Mouse (Mus musculus): ENCODE data around the gene Snn.

DNA sequence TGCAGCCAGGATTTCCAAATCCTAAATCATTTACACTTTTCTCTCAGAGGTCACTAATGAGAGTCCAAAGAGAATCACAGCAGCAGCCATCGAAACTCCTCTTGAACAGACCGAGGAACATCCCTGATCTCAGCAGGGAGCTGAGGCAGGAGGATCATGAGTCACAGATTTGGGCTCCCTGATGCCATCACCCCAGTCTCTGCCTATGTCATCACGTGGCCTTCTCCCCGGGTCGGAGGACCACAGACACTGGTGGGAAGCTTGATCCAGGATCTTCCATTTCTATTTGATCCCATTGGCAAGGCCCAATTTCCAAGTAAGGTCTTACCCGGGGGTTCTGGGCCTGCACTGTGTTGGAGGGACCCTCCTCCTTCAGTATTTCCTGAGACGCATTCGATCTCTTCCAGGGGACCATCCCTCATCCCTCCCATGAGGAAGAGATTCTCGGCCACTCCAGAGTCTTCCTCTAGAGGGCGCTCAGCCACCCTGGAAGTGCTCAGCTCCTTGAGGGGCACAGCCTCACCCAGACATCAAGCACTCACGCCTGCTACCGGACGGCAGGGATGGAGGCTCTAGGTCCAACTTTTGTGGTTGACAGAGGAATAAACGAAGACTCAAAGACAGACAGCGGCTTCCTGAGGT is 24.8 kb upstream of the Snn start:
- TF ChIP-seq RAD21 (IDR thresholded peaks at IDR 0.05; ENCODE audit: low read depth, low read length) (peak; percentile 85), CTCF (IDR thresholded peaks at IDR 0.05 in 2 of 3, conservative IDR thresholded peaks at IDR 0.05 in 1 of 3; ENCODE audit: control insufficient read depth in 1 of 3, insufficient read depth in 1 of 3, low read depth in 2 of 3, low read length in 3 of 3, poor library complexity in 1 of 3, severe bottlenecking in 1 of 3) (peak; percentile 87 to 96 (median 93)), ZC3H11A (IDR thresholded peaks at IDR 0.05; ENCODE audit: low read depth, low read length) (peak; percentile 85), POLR2A (IDR thresholded peaks at IDR 0.05; ENCODE audit: control insufficient read depth in 1 of 2, insufficient read depth in 1 of 2, low read depth in 1 of 2, low read length in 2 of 2, poor library complexity in 1 of 2) (no peak), USF1 (IDR thresholded peaks at IDR 0.05; ENCODE audit: low read depth, low read length) (peak; percentile 78), ZNF384 (IDR thresholded peaks at IDR 0.05; ENCODE audit: low read depth, low read length) (no peak), E2F4 (IDR thresholded peaks at IDR 0.05; ENCODE audit: borderline replicate concordance, low read depth, low read length) (no peak), EP300 (IDR thresholded peaks at IDR 0.05; ENCODE audit: low read depth in 1 of 2, low read length in 2 of 2) (no peak), GABPA (IDR thresholded peaks at IDR 0.05; ENCODE audit: low read depth, low read length) (no peak), SMC3 (IDR thresholded peaks at IDR 0.05; ENCODE audit: low read depth, low read length) (peak; percentile 90), JUND (IDR thresholded peaks at IDR 0.05; ENCODE audit: low read depth, low read length) (no peak), TAL1 (IDR thresholded peaks at IDR 0.05; ENCODE audit: low read length) (no peak), NRF1 (IDR thresholded peaks at IDR 0.05; ENCODE audit: insufficient read depth, low read depth, low read length, poor library complexity, severe bottlenecking) (no peak)
